Mouse (Mus musculus) embryonic fibroblast, embryonic 13.5 days (primary cell): Measurements from ENCODE around the gene Tmem235. TPM values are rescaled to one million over a fixed set of nuclear protein-coding genes. Genes with fewer than 3 reads are reported as not detected.

Source experiments
- H3K27ac ChIP-seq: 2 replicates; pipeline ENCODE4 v1.5.1; 2012; ENCODE audit warnings: low read length, control low read depth, inconsistent platforms; ENCODE audit not compliant: insufficient read depth
- H3K4me1 ChIP-seq: 2 replicates; pipeline ENCODE4 v1.6.1; 2011; ENCODE audit warnings: low read length; ENCODE audit not compliant: control insufficient read depth, insufficient read depth
- H3K4me3 ChIP-seq: 2 replicates; pipeline ENCODE4 v1.5.1; 2011; ENCODE audit warnings: mild to moderate bottlenecking, control low read depth, low read length; ENCODE audit not compliant: insufficient read depth
- CTCF ChIP-seq: IDR thresholded peaks from 2 replicates; pipeline ENCODE4 v1.5.1; 2011; ENCODE audit warnings: mild to moderate bottlenecking, control low read depth, low read length, moderate library complexity, borderline replicate concordance; ENCODE audit not compliant: insufficient read depth
- POLR2A ChIP-seq: IDR thresholded peaks from 2 replicates; pipeline ENCODE4 v1.6.1; 2011; ENCODE audit warnings: low read depth, mild to moderate bottlenecking, control low read depth, low read length, moderate library complexity
- polyA plus RNA-seq: library from polyadenylated mRNA; stranded (reverse); fragments of >200 nt; gene quantifications from 2 replicates; pipeline ENCODE4 v1.2.4, GENCODE M21; 2011; ENCODE audit warnings: low read depth; ENCODE audit not compliant: missing spikeins, insufficient read length

The Tmem235 gene
- polyA plus RNA-seq, 1 experiment = not detected

GRCm38 (mm10) chr11:117878892-117879291, 18.3 kb downstream of the Tmem235 start:
- H3K4me1 ChIP-seq = 0 out of 2 replicates have a peak, but pooled peaks cover 3% of the 10 kb centered on the region
- no peak overlapping the region for H3K27ac ChIP-seq
- no peak for TF ChIP-seq CTCF
- no peak for TF ChIP-seq POLR2A
- no peak overlapping the region for H3K4me3 ChIP-seq

GRCm38 (mm10) chr11:117879676-117880075, 19.1 kb downstream of the Tmem235 start:
- no peak overlapping the region for H3K27ac ChIP-seq
- H3K4me3 ChIP-seq = no peak overlapping the region
- 0 out of 2 replicates have a peak, but pooled peaks cover 3% of the 10 kb centered on the region for H3K4me1 ChIP-seq
- TF ChIP-seq CTCF (no peak), POLR2A (no peak)

- 0 out of 2 replicates have a peak, but pooled peaks cover 3% of the 10 kb centered on the region for H3K4me1 ChIP-seq
- no peak overlapping the region for H3K27ac ChIP-seq
- no peak for TF ChIP-seq POLR2A
- TF ChIP-seq CTCF = no peak
- no peak overlapping the region for H3K4me3 ChIP-seq
Observed at GRCm38 (mm10) chr11:117880336-117880976, 19.9 kb downstream of the Tmem235 start.

GRCm38 (mm10) chr11:117880977-117881358, 20.4 kb downstream of the Tmem235 start:
- TF ChIP-seq POLR2A (no peak), CTCF (no peak)
- H3K4me1 ChIP-seq = 0 out of 2 replicates have a peak, but pooled peaks cover 3% of the 10 kb centered on the region
- H3K27ac ChIP-seq = no peak overlapping the region
- no peak overlapping the region for H3K4me3 ChIP-seq

- no peak for TF ChIP-seq POLR2A
- TF ChIP-seq CTCF = no peak
- H3K4me3 ChIP-seq = no peak overlapping the region
- no peak overlapping the region for H3K27ac ChIP-seq
- 0 out of 2 replicates have a peak, but pooled peaks cover 3% of the 10 kb centered on the region for H3K4me1 ChIP-seq
Observed at GRCm38 (mm10) chr11:117881787-117882186, 21.2 kb downstream of the Tmem235 start.

GRCm38 (mm10) chr11:117882208-117882607, 21.7 kb downstream of the Tmem235 start:
- H3K27ac ChIP-seq = no peak overlapping the region
- no peak for TF ChIP-seq POLR2A
- no peak for TF ChIP-seq CTCF
- no peak overlapping the region for H3K4me3 ChIP-seq
- H3K4me1 ChIP-seq = 0 out of 2 replicates have a peak, but pooled peaks cover 3% of the 10 kb centered on the region

GRCm38 (mm10) chr11:117886000-117886399, 25.4 kb downstream of the Tmem235 start:
- 0 out of 2 replicates have a peak, but pooled peaks cover 3% of the 10 kb centered on the region for H3K4me1 ChIP-seq
- TF ChIP-seq POLR2A (no peak), CTCF (no peak)
- no peak overlapping the region for H3K4me3 ChIP-seq
- no peak overlapping the region for H3K27ac ChIP-seq

GRCm38 (mm10) chr11:117888168-117888852, 27.8 kb downstream of the Tmem235 start:
- Histone ChIP-seq H3K4me1 (no peaks in the 10 kb centered on the region), H3K27ac (peak overlapping the region; percentile 15; the same call in 1 of the 2 replicates), H3K4me3 (no peak overlapping the region)
- TF ChIP-seq POLR2A (0 out of 2 replicates have a peak, but pooled peaks have one; percentile 16), CTCF (no peak)

GRCm38 (mm10) chr11:117888853-117889822, 28.6 kb downstream of the Tmem235 start:
- no peaks in the 10 kb centered on the region for H3K4me1 ChIP-seq
- peak overlapping the region; percentile 66 for H3K27ac ChIP-seq
- TF ChIP-seq POLR2A (no peak), CTCF (no peak)
- H3K4me3 ChIP-seq = no peak overlapping the region
